Mouse (Mus musculus) stomach, embryonic 14.5 days (tissue): ENCODE data around the gene Ifitm5. TPM values are rescaled to one million over a fixed set of nuclear protein-coding genes. Genes with fewer than 3 reads are reported as not detected.

Source experiments
- ATAC-seq: fragments of 200-750 bp; cut with Nextera tagmentation; 2 replicates; pipeline ENCODE4 v1.8.0; 2017; ENCODE audit warnings: low read depth, moderate TSS enrichment; ENCODE audit not compliant: insufficient number of reproducible peaks, insufficient read depth, low FRiP score
- H3K27ac ChIP-seq: fragments of 300-500 bp; sonication (generic); 2 replicates; pipeline ENCODE4 v1.5.1; 2014; ENCODE audit warnings: mild to moderate bottlenecking, low read length, moderate library complexity, mixed read lengths
- H3K27me3 ChIP-seq: fragments of 300-500 bp; sonication (generic); 2 replicates; pipeline ENCODE4 v1.6.1; 2014; ENCODE audit warnings: low read length, control low read depth, mixed read lengths; ENCODE audit not compliant: control insufficient read depth, insufficient read depth
- H3K36me3 ChIP-seq: fragments of 300-500 bp; sonication (generic); 2 replicates; pipeline ENCODE4 v1.6.1; 2014; ENCODE audit warnings: mild to moderate bottlenecking, control low read depth, low read length, moderate library complexity, mixed read lengths; ENCODE audit not compliant: control insufficient read depth, insufficient read depth
- H3K4me1 ChIP-seq: fragments of 300-500 bp; sonication (generic); 2 replicates; pipeline ENCODE4 v1.6.1; 2014; ENCODE audit warnings: low read length, control low read depth, mixed read lengths; ENCODE audit not compliant: control insufficient read depth, insufficient read depth
- H3K4me2 ChIP-seq: fragments of 300-500 bp; sonication (generic); replicated peaks from 2 replicates; pipeline ENCODE4 v1.6.1; 2014; ENCODE audit warnings: low read depth, low read length, control low read depth
- H3K4me3 ChIP-seq: fragments of 300-500 bp; sonication (generic); 2 replicates; pipeline ENCODE4 v1.5.1; 2014; ENCODE audit warnings: low read depth, low read length, control low read depth
- H3K9ac ChIP-seq: fragments of 300-500 bp; sonication (generic); replicated peaks from 2 replicates; pipeline ENCODE4 v1.6.1; 2014; ENCODE audit warnings: low read depth, mild to moderate bottlenecking, control low read depth, low read length, moderate library complexity, mixed read lengths
- H3K9me3 ChIP-seq: fragments of 300-500 bp; sonication (generic); 2 replicates; pipeline ENCODE4 v1.6.1; 2016; ENCODE audit warnings: low read depth, low read length, control low read depth; ENCODE audit not compliant: control insufficient read depth
- WGBS: fragments of 180-500 bp; shearing (Covaris S2); extraction: QIAGEN DNeasy Blood & Tissue Kit; methylation state at CpG from one replicate; pipeline ENCODE4 v1.1.7; 2014; 5-methylcytosine and 5-hydroxymethylcytosine counted together
- polyA plus RNA-seq: library from polyadenylated mRNA; unstranded; fragments of >200 nt; fragmentation: Nextera tagmentation; extraction: Ambion mirVana; gene quantifications from 2 replicates; pipeline ENCODE4 v1.2.1, GENCODE M21; 2014

The Ifitm5 gene
- polyA plus RNA-seq, result 2.0 and 2.6 TPM in 2 replicates

GRCm38 (mm10) chr7:140949824-140950530 lies at the start of gene Ifitm5:
TSS of gene Ifitm5 (minus strand) at chr7:140950291.
- Histone ChIP-seq H3K27ac (no peak within 1 kb of the TSS; the same call in 1 of the 2 replicates), H3K4me2 (0 out of 2 replicates have a peak within 1 kb of the TSS, but pooled peaks have one; percentile 10), H3K27me3 (no peaks in the 10 kb centered on the region), H3K9me3 (no peaks in the 10 kb centered on the region), H3K9ac (no peak within 1 kb of the TSS), H3K36me3 (peaks cover 36% of the 10 kb centered on the region), H3K4me3 (no peak within 1 kb of the TSS), H3K4me1 (peaks cover 41% of the 10 kb centered on the region)
- ATAC-seq, result no peak
- 82% methylated on average over 16 of the region's 16 CpGs for WGBS

GRCm38 (mm10) chr7:140998853-140999700 lies 49.0 kb upstream of the Ifitm5 start:
- ATAC-seq, result no peak
- Histone ChIP-seq H3K9me3 (no peaks in the 10 kb centered on the region), H3K36me3 (no peaks in the 10 kb centered on the region), H3K27me3 (no peaks in the 10 kb centered on the region), H3K27ac (no peak overlapping the region), H3K4me1 (no peaks in the 10 kb centered on the region), H3K4me3 (no peak overlapping the region), H3K9ac (no peak overlapping the region), H3K4me2 (no peak overlapping the region)
- WGBS, result 86% methylated on average over 11 of the region's 11 CpGs

GRCm38 (mm10) chr7:140997817-140998216 lies 47.7 kb upstream of the Ifitm5 start:
- 17% methylated on average over 1 of the region's 1 CpGs for WGBS
- Histone ChIP-seq H3K36me3 (no peaks in the 10 kb centered on the region), H3K4me3 (no peak overlapping the region), H3K4me1 (no peaks in the 10 kb centered on the region), H3K9ac (no peak overlapping the region), H3K27me3 (no peaks in the 10 kb centered on the region), H3K4me2 (no peak overlapping the region), H3K27ac (no peak overlapping the region), H3K9me3 (no peaks in the 10 kb centered on the region)
- no peak for ATAC-seq

GRCm38 (mm10) chr7:140991117-140991689 lies 41.1 kb upstream of the Ifitm5 start:
- H3K27ac ChIP-seq, result no peak overlapping the region
- H3K4me3 ChIP-seq, result no peak overlapping the region
- H3K4me1 ChIP-seq, result no peaks in the 10 kb centered on the region
- H3K27me3 ChIP-seq, result no peaks in the 10 kb centered on the region
- no peaks in the 10 kb centered on the region for H3K36me3 ChIP-seq
- no peak for ATAC-seq
- H3K4me2 ChIP-seq, result no peak overlapping the region
- H3K9me3 ChIP-seq, result no peaks in the 10 kb centered on the region
- WGBS, result 81% methylated on average over 14 of the region's 14 CpGs
- no peak overlapping the region for H3K9ac ChIP-seq

GRCm38 (mm10) chr7:140990622-140991021 lies 40.5 kb upstream of the Ifitm5 start:
- Histone ChIP-seq H3K4me1 (no peaks in the 10 kb centered on the region), H3K9me3 (no peaks in the 10 kb centered on the region), H3K27ac (no peak overlapping the region), H3K27me3 (no peaks in the 10 kb centered on the region), H3K9ac (no peak overlapping the region), H3K4me2 (no peak overlapping the region), H3K36me3 (no peaks in the 10 kb centered on the region), H3K4me3 (no peak overlapping the region)
- no peak for ATAC-seq
- WGBS, result 70% methylated on average over 5 of the region's 5 CpGs

GRCm38 (mm10) chr7:140990185-140990584 lies 40.1 kb upstream of the Ifitm5 start:
- no peak for ATAC-seq
- no peak overlapping the region for H3K27ac ChIP-seq

GRCm38 (mm10) chr7:140989022-140989421 lies 38.9 kb upstream of the Ifitm5 start:
- Histone ChIP-seq H3K4me3 (no peak overlapping the region), H3K27ac (no peak overlapping the region), H3K9me3 (no peaks in the 10 kb centered on the region), H3K4me1 (no peaks in the 10 kb centered on the region), H3K9ac (no peak overlapping the region), H3K36me3 (no peaks in the 10 kb centered on the region), H3K27me3 (no peaks in the 10 kb centered on the region), H3K4me2 (no peak overlapping the region)
- 68% methylated on average over 4 of the region's 4 CpGs for WGBS
- 0 out of 2 replicates have a peak, but pooled peaks have one; percentile 10 for ATAC-seq

More at GRCm38 (mm10) chr7:140990185-140990584, 40.1 kb upstream of the Ifitm5 start:
- H3K36me3 ChIP-seq, result no peaks in the 10 kb centered on the region
- 51% methylated on average over 6 of the region's 6 CpGs for WGBS
- H3K4me2 ChIP-seq, result no peak overlapping the region
- H3K4me1 ChIP-seq, result no peaks in the 10 kb centered on the region
- no peaks in the 10 kb centered on the region for H3K9me3 ChIP-seq
- H3K9ac ChIP-seq, result no peak overlapping the region
- no peaks in the 10 kb centered on the region for H3K27me3 ChIP-seq
- H3K4me3 ChIP-seq, result no peak overlapping the region
